Comparison of ENCODE assay signal across 9 mouse cellular contexts in genomic region chr10:68281775-68282106, GRCm38 (mm10). TPM values are rescaled to one million over a fixed set of nuclear protein-coding genes. Genes with fewer than 3 reads are reported as not detected.
DNase-seq lines count a peak whose midpoint lies in the region; ATAC-seq lines count a peak whose summit lies in the region.
"Had no signal": no experiment of that assay in that cellular context is flagged by ENCODE, and none has a peak within 500 bp of the region (broad histone marks: within the 10 kb centered on the region; RNA-seq: fewer than 3 reads in every experiment).

No protein-coding gene starts in this region.

- H3K4me1 ChIP-seq in heart, embryonic 16.5 days (ENCODE audit: control insufficient read depth, insufficient read depth, low read length), result peaks cover 11% of the 10 kb centered on the region
- H3K4me1 ChIP-seq in midbrain, embryonic 11.5 days (ENCODE audit: control insufficient read depth, insufficient read depth, low read length), result peaks cover 11% of the 10 kb centered on the region
- H3K4me1 ChIP-seq in midbrain, embryonic 10.5 days, result peaks cover 38% of the 10 kb centered on the region
- peaks cover 10% of the 10 kb centered on the region for H3K4me1 ChIP-seq in intestine, embryonic 15.5 days (replicated peaks)

- ATAC-seq in heart, embryonic 16.5 days (replicated peaks; ENCODE audit: extremely low read depth, insufficient read depth, low FRiP score), result no peak
- ATAC-seq in midbrain, embryonic 11.5 days (ENCODE audit: low FRiP score), result no peak; the same call in 1 of the 2 replicates
- ATAC-seq in intestine, embryonic 15.5 days, result no peak

- 68% methylated on average over 3 of the region's 3 CpGs for WGBS in heart, embryonic 16.5 days
- 29% methylated on average over 3 of the region's 3 CpGs for WGBS in midbrain, embryonic 11.5 days
- WGBS in midbrain, embryonic 10.5 days, result 23% methylated on average over 3 of the region's 3 CpGs
- WGBS in intestine, embryonic 15.5 days, result 21% methylated on average over 3 of the region's 3 CpGs

- no peak overlapping the region for H3K4me3 ChIP-seq in heart, embryonic 16.5 days (ENCODE audit: low read length)
- H3K4me3 ChIP-seq in midbrain, embryonic 11.5 days (ENCODE audit: low read depth, low read length), result no peak overlapping the region
- no peak overlapping the region for H3K4me3 ChIP-seq in midbrain, embryonic 10.5 days
- H3K4me3 ChIP-seq in intestine, embryonic 15.5 days (replicated peaks), result no peak overlapping the region

- no peaks in the 10 kb centered on the region for H3K27me3 ChIP-seq in heart, embryonic 16.5 days (ENCODE audit: control insufficient read depth, insufficient read depth, low read length)
- H3K27me3 ChIP-seq in midbrain, embryonic 11.5 days (ENCODE audit: control insufficient read depth, insufficient read depth, low read length), result peaks cover 2% of the 10 kb centered on the region; the same call in 1 of the 2 replicates
- peaks cover 26% of the 10 kb centered on the region for H3K27me3 ChIP-seq in midbrain, embryonic 10.5 days (ENCODE audit: low read depth, poor library complexity, severe bottlenecking)
- H3K27me3 ChIP-seq in intestine, embryonic 15.5 days (replicated peaks), result no peaks in the 10 kb centered on the region
- no peaks in the 10 kb centered on the region for H3K27me3 ChIP-seq in splenic B cell, adult 2 months (ENCODE audit: control insufficient read depth, insufficient read depth, low read length, poor library complexity, severe bottlenecking)

- no peak for DNase-seq in heart, postnatal 14 days
- DNase-seq in midbrain, embryonic 11.5 days (ENCODE audit: low spot score, missing footprints), result peak; percentile 83
- no peak for DNase-seq in midbrain, embryonic 10.5 days (ENCODE audit: low spot score)
- peak; percentile 43 for DNase-seq in splenic B cell, adult 2 months (ENCODE audit: low read depth, low spot score)
- DNase-seq in left cerebral cortex, postnatal 10 days (ENCODE audit: extremely low spot score in 1 of 2, low spot score in 2 of 2), result no peak
- no peak for DNase-seq in adrenal gland, postnatal 36 days

- no peaks in the 10 kb centered on the region for H3K36me3 ChIP-seq in heart, embryonic 16.5 days (ENCODE audit: control insufficient read depth, insufficient read depth)
- no peaks in the 10 kb centered on the region for H3K36me3 ChIP-seq in midbrain, embryonic 11.5 days (ENCODE audit: control insufficient read depth, insufficient read depth, low read length)
- H3K36me3 ChIP-seq in midbrain, embryonic 10.5 days, result no peaks in the 10 kb centered on the region
- no peaks in the 10 kb centered on the region for H3K36me3 ChIP-seq in intestine, embryonic 15.5 days
- no peaks in the 10 kb centered on the region for H3K36me3 ChIP-seq in splenic B cell, adult 2 months (ENCODE audit: control insufficient read depth, insufficient read depth, low read length, poor library complexity, severe bottlenecking)
- H3K36me3 ChIP-seq: G1E had no signal

- H3K4me2 ChIP-seq in heart, embryonic 16.5 days (ENCODE audit: low read depth, low read length), result no peak overlapping the region
- H3K4me2 ChIP-seq in midbrain, embryonic 11.5 days, result no peak overlapping the region
- no peak overlapping the region for H3K4me2 ChIP-seq in intestine, embryonic 15.5 days (replicated peaks)

- no peaks in the 10 kb centered on the region for H3K9me3 ChIP-seq in heart, embryonic 16.5 days (replicated peaks; ENCODE audit: control insufficient read depth, low read length)
- H3K9me3 ChIP-seq in midbrain, embryonic 11.5 days (ENCODE audit: control insufficient read depth, low read length), result no peaks in the 10 kb centered on the region
- no peaks in the 10 kb centered on the region for H3K9me3 ChIP-seq in midbrain, embryonic 10.5 days (replicated peaks)
- H3K9me3 ChIP-seq in intestine, embryonic 15.5 days, result no peaks in the 10 kb centered on the region

- H3K9ac ChIP-seq in heart, embryonic 16.5 days (ENCODE audit: low read length), result no peak overlapping the region
- no peak overlapping the region for H3K9ac ChIP-seq in midbrain, embryonic 11.5 days (ENCODE audit: low read length)
- H3K9ac ChIP-seq in intestine, embryonic 15.5 days, result no peak overlapping the region

- intact Hi-C loops in heart, postnatal 14 days (cut with DNase I), result loop anchor here (2.0 to 5.0 kb wide), 7 partner anchors 44 to 409 kb away; no protein-coding TSS in a partner anchor
- intact Hi-C loops in left cerebral cortex, postnatal 10 days (cut with DNase I), result loop anchor here (5.0 kb wide), 1 partner anchor 284 kb away; no protein-coding TSS in a partner anchor

- peak overlapping the region; percentile 91 for H3K27ac ChIP-seq in heart, embryonic 16.5 days (ENCODE audit: low read length)
- H3K27ac ChIP-seq in midbrain, embryonic 11.5 days (ENCODE audit: low read depth, low read length), result no peak overlapping the region
- H3K27ac ChIP-seq in midbrain, embryonic 10.5 days (replicated peaks), result no peak overlapping the region
- H3K27ac ChIP-seq in intestine, embryonic 15.5 days, result 0 out of 2 replicates have a peak overlapping the region, but pooled peaks have one; percentile 67

RNA-seq across cellular contexts. Expression of gene Arid5b, which starts 3.2 kb away (rescaled TPM):
- polyA plus RNA-seq in heart, embryonic 16.5 days (2015; fragmentation: Nextera tagmentation; extraction: Ambion mirVana), result 19.5 and 19.6 TPM in 2 replicates
- total RNA-seq in heart, postnatal 14 days (2021), result 10 to 100 TPM; 25.6 to 26.0 TPM
- 13.4 and 13.9 TPM in 2 replicates for polyA plus RNA-seq in midbrain, embryonic 11.5 days (2014; fragmentation: Nextera tagmentation; extraction: Ambion mirVana)
- 7.8 and 10.6 TPM in 2 replicates for polyA plus RNA-seq in midbrain, embryonic 10.5 days (2016; fragmentation: Nextera tagmentation; extraction: Ambion mirVana)
- 27.2 and 29.0 TPM in 2 replicates for polyA plus RNA-seq in intestine, embryonic 15.5 days (2015; fragmentation: Nextera tagmentation; extraction: Ambion mirVana)
- total RNA-seq in left cerebral cortex, postnatal 10 days (2021), result 10 to 100 TPM; 22.6 to 24.0 TPM
- 10 to 100 TPM; 27.3 to 33.9 TPM for total RNA-seq in adrenal gland, postnatal 36 days (2021)
- polyA plus RNA-seq: G1E had no signal

Comparison
In these comparisons a context has a peak if more than half of its experiments do, and no peak if none do; other contexts are left out.
1. DNase-seq: peak in midbrain, embryonic 11.5 days (single experiment) and splenic B cell, adult 2 months (single experiment); none in heart, postnatal 14 days (0 of 2), midbrain, embryonic 10.5 days (single experiment), left cerebral cortex, postnatal 10 days (0 of 2) and adrenal gland, postnatal 36 days (0 of 2).
2. H3K27ac ChIP-seq: peak in heart, embryonic 16.5 days (single experiment) and intestine, embryonic 15.5 days (single experiment); none in midbrain, embryonic 11.5 days (single experiment) and midbrain, embryonic 10.5 days (single experiment).